Mouse (Mus musculus) heart, postnatal 0 days (tissue): ENCODE data around the gene Ndufs3. TPM values are rescaled to one million over a fixed set of nuclear protein-coding genes. Genes with fewer than 3 reads are reported as not detected.

Source experiments
- ATAC-seq: fragments of 200-750 bp; cut with Nextera tagmentation; 2 replicates; pipeline ENCODE4 v1.8.0; 2017; ENCODE audit warnings: low read depth, moderate number of reproducible peaks, moderate library complexity; ENCODE audit not compliant: insufficient read depth
- DNase-seq: peaks from one replicate; pipeline ENCODE4 v3.0.0-alpha.2; 2016; ENCODE audit warnings: low spot score
- H3K27ac ChIP-seq: fragments of 300-500 bp; sonication (generic); 2 replicates; pipeline ENCODE4 v1.5.1; 2014; ENCODE audit warnings: low read depth, mild to moderate bottlenecking
- H3K27me3 ChIP-seq: fragments of 300-500 bp; sonication (generic); 2 replicates; pipeline ENCODE4 v1.6.1; 2014; ENCODE audit warnings: low read length, mixed read lengths; ENCODE audit not compliant: control insufficient read depth, insufficient read depth
- H3K36me3 ChIP-seq: fragments of 300-500 bp; sonication (generic); replicated peaks from 2 replicates; pipeline ENCODE4 v1.6.1; 2014; ENCODE audit warnings: low read length, mixed read lengths; ENCODE audit not compliant: control insufficient read depth, insufficient read depth
- H3K4me1 ChIP-seq: fragments of 300-500 bp; sonication (generic); 2 replicates; pipeline ENCODE4 v1.6.1; 2014; ENCODE audit warnings: antibody characterized with exemption; ENCODE audit not compliant: control insufficient read depth, insufficient read depth
- H3K4me2 ChIP-seq: fragments of 300-500 bp; sonication (generic); 2 replicates; pipeline ENCODE4 v1.6.1; 2014; ENCODE audit warnings: low read depth, mild to moderate bottlenecking, low read length, moderate library complexity
- H3K4me3 ChIP-seq: fragments of 300-500 bp; sonication (generic); 2 replicates; pipeline ENCODE4 v1.5.1; 2014; ENCODE audit warnings: low read depth, low read length
- H3K9ac ChIP-seq: fragments of 300-500 bp; sonication (generic); replicated peaks from 2 replicates; pipeline ENCODE4 v1.6.1; 2014; ENCODE audit warnings: low read depth, low read length, mixed read lengths
- H3K9me3 ChIP-seq: fragments of 300-500 bp; sonication (generic); replicated peaks from 2 replicates; pipeline ENCODE4 v1.6.1; 2016; ENCODE audit warnings: low read length; ENCODE audit not compliant: control insufficient read depth
- CTCF ChIP-seq: IDR thresholded peaks from 2 replicates; pipeline ENCODE4 v1.5.1; 2016; ENCODE audit warnings: antibody characterized with exemption, control low read depth, low read depth
- EP300 ChIP-seq: IDR thresholded peaks from 2 replicates; pipeline ENCODE4 v1.6.1; 2016; ENCODE audit warnings: antibody characterized with exemption, low read depth
- WGBS: fragments of 180-500 bp; shearing (Covaris S2); extraction: QIAGEN DNeasy Blood & Tissue Kit; methylation state at CpG from one replicate; pipeline ENCODE4 v1.1.7; 2014; 5-methylcytosine and 5-hydroxymethylcytosine counted together
- polyA plus RNA-seq: library from polyadenylated mRNA; unstranded; fragments of >200 nt; fragmentation: Nextera tagmentation; extraction: Ambion mirVana; gene quantifications from 2 replicates; pipeline ENCODE4 v1.2.1, GENCODE M21; 2015
- total RNA-seq: library from RNA; depleted of rRNA; stranded (reverse); fragments of >200 nt; gene quantifications from 2 replicates; pipeline ENCODE4 v1.2.3, GENCODE M21; 2014; ENCODE audit warnings: low replicate concordance

Gene Ndufs3
- total and polyA plus RNA-seq, 2 experiments from 2014 or later, result 556 to 620 TPM

- Histone ChIP-seq H3K9me3 (no peaks in the 10 kb centered on the region), H3K4me3 (0 out of 2 replicates have a peak overlapping the region, but pooled peaks have one; percentile 12), H3K27ac (peak overlapping the region; percentile 82), H3K27me3 (no peaks in the 10 kb centered on the region), H3K36me3 (peaks cover 28% of the 10 kb centered on the region), H3K4me1 (peaks cover 24% of the 10 kb centered on the region), H3K4me2 (peak overlapping the region; percentile 45), H3K9ac (0 out of 2 replicates have a peak overlapping the region, but pooled peaks have one; percentile 1)
- peak; percentile 86 for ATAC-seq
- 5% methylated on average over 4 of the region's 4 CpGs for WGBS
- TF ChIP-seq EP300 (no peak), CTCF (no peak)
- DNase-seq, result peak; percentile 82
Observed at GRCm38 (mm10) chr2:90870136-90870601, 34.5 kb downstream of the Ndufs3 start.

- Histone ChIP-seq H3K27ac (no peak overlapping the region), H3K4me1 (peaks cover 17% of the 10 kb centered on the region), H3K27me3 (no peaks in the 10 kb centered on the region), H3K4me2 (no peak overlapping the region), H3K36me3 (peaks cover 59% of the 10 kb centered on the region), H3K9me3 (no peaks in the 10 kb centered on the region), H3K9ac (no peak overlapping the region), H3K4me3 (no peak overlapping the region)
- WGBS, result 11% methylated on average over 3 of the region's 3 CpGs
- ATAC-seq (peak; percentile 80), DNase-seq (peak; percentile 85)
- TF ChIP-seq EP300, result no peak
- peak; percentile 95 for TF ChIP-seq CTCF
Observed at GRCm38 (mm10) chr2:90866524-90866923, 38.1 kb downstream of the Ndufs3 start.

- TF ChIP-seq CTCF, result no peak
- TF ChIP-seq EP300, result no peak
Observed at GRCm38 (mm10) chr2:90864184-90864583, 40.4 kb downstream of the Ndufs3 start.

GRCm38 (mm10) chr2:90861486-90861885 is 43.1 kb downstream of the Ndufs3 start:
- DNase-seq (no peak), ATAC-seq (no peak)
- Histone ChIP-seq H3K27ac (no peak overlapping the region), H3K4me1 (no peaks in the 10 kb centered on the region), H3K9me3 (no peaks in the 10 kb centered on the region), H3K4me3 (no peak overlapping the region), H3K27me3 (no peaks in the 10 kb centered on the region), H3K4me2 (no peak overlapping the region), H3K9ac (no peak overlapping the region), H3K36me3 (peaks cover 84% of the 10 kb centered on the region)
- no peak for TF ChIP-seq CTCF
- no peak for TF ChIP-seq EP300
- 100% methylated on average over 2 of the region's 2 CpGs for WGBS

More at GRCm38 (mm10) chr2:90864184-90864583, 40.4 kb downstream of the Ndufs3 start:
- H3K36me3 ChIP-seq, result peaks cover 82% of the 10 kb centered on the region
- H3K4me2 ChIP-seq, result no peak overlapping the region
- H3K27me3 ChIP-seq, result no peaks in the 10 kb centered on the region
- H3K4me3 ChIP-seq, result no peak overlapping the region
- H3K9me3 ChIP-seq, result no peaks in the 10 kb centered on the region
- H3K4me1 ChIP-seq, result no peaks in the 10 kb centered on the region
- no peak overlapping the region for H3K27ac ChIP-seq
- no peak for DNase-seq
- H3K9ac ChIP-seq, result no peak overlapping the region
- ATAC-seq, result no peak

- Histone ChIP-seq H3K27me3 (no peaks in the 10 kb centered on the region), H3K4me2 (no peak overlapping the region), H3K9ac (no peak overlapping the region), H3K4me3 (no peak overlapping the region), H3K9me3 (no peaks in the 10 kb centered on the region), H3K36me3 (peaks cover 58% of the 10 kb centered on the region), H3K27ac (no peak overlapping the region), H3K4me1 (peaks cover 14% of the 10 kb centered on the region)
- DNase-seq (no peak), ATAC-seq (no peak)
- TF ChIP-seq EP300 (no peak), CTCF (no peak)
- 88% methylated on average over 1 of the region's 1 CpGs for WGBS
Observed at GRCm38 (mm10) chr2:90850401-90850800, 54.2 kb downstream of the Ndufs3 start.

GRCm38 (mm10) chr2:90848331-90848730 is 56.3 kb downstream of the Ndufs3 start:
- no peak for ATAC-seq
- TF ChIP-seq EP300 (no peak), CTCF (no peak)
- H3K4me1 ChIP-seq, result peaks cover 14% of the 10 kb centered on the region
- 93% methylated on average over 5 of the region's 5 CpGs for WGBS
- H3K9me3 ChIP-seq, result no peaks in the 10 kb centered on the region
- H3K27me3 ChIP-seq, result no peaks in the 10 kb centered on the region
- peaks cover 39% of the 10 kb centered on the region for H3K36me3 ChIP-seq
- peak overlapping the region; percentile 91; the same call in 1 of the 2 replicates for H3K9ac ChIP-seq
- DNase-seq, result no peak
- peak overlapping the region; percentile 79 for H3K4me2 ChIP-seq
- H3K4me3 ChIP-seq, result peak overlapping the region; percentile 93
- H3K27ac ChIP-seq, result no peak overlapping the region
